Mouse (Mus musculus) CH12.LX (cell line): ENCODE results near the gene Rab25. TPM values are rescaled to one million over a fixed set of nuclear protein-coding genes. Genes with fewer than 3 reads are reported as not detected.

Experiments
- DNase-seq: peaks from one replicate; pipeline ENCODE4 v3.0.0-alpha.2; 2013; ENCODE audit errors: extremely low read depth
- H3K27ac ChIP-seq: 2 replicates; pipeline ENCODE4 v1.5.1; 2012; ENCODE audit warnings: low read depth, mild to moderate bottlenecking, control low read depth, moderate library complexity; ENCODE audit not compliant: insufficient read depth
- H3K27me3 ChIP-seq: replicated peaks from 2 replicates; pipeline ENCODE3; 2012; ENCODE audit warnings: inconsistent platforms
- H3K36me3 ChIP-seq, 2 experiments: replicated peaks in 1 of 2; 2 replicates each; pipeline versions ENCODE3 to v1.6.1; 2012; ENCODE audit warnings: inconsistent platforms in 1 of 2, low read length in 1 of 2, mild to moderate bottlenecking in 1 of 2, mixed read lengths in 1 of 2, moderate library complexity in 1 of 2; ENCODE audit not compliant: control insufficient read depth in 1 of 2, insufficient read depth in 1 of 2
- H3K4me1 ChIP-seq, 2 experiments: 2 replicates each; pipeline ENCODE4 v1.6.1; 2012; ENCODE audit warnings: inconsistent platforms in 1 of 2, moderate library complexity in 1 of 2; ENCODE audit not compliant: insufficient read depth in 2 of 2, control insufficient read depth in 1 of 2
- H3K4me2 ChIP-seq: 2 replicates; pipeline ENCODE4 v1.6.1; 2012; ENCODE audit warnings: low read depth, mild to moderate bottlenecking, control low read depth; ENCODE audit not compliant: poor library complexity, insufficient read depth, severe bottlenecking
- H3K4me3 ChIP-seq, 3 experiments: fragments of 150-350 bp in 1 of 3; sonication (generic) in 1 of 3; replicated peaks in 1 of 3; 2 replicates each; pipeline versions ENCODE3 to v1.5.1; 2011 to 2012; ENCODE audit warnings: low read depth in 2 of 3, low read length in 2 of 3, mild to moderate bottlenecking in 2 of 3, moderate library complexity in 2 of 3, control low read depth in 1 of 3, improper control_type of control experiment in 1 of 3, inconsistent platforms in 1 of 3, mixed read lengths in 1 of 3; ENCODE audit not compliant: poor library complexity in 1 of 3
- H3K79me2 ChIP-seq: replicated peaks from 2 replicates; pipeline ENCODE4 v1.6.1; 2012; ENCODE audit warnings: mild to moderate bottlenecking, moderate library complexity; ENCODE audit not compliant: control insufficient read depth, poor library complexity, insufficient read depth, severe bottlenecking; ENCODE audit errors: extremely low read depth
- H3K9ac ChIP-seq: 2 replicates; pipeline ENCODE4 v1.6.1; 2012; ENCODE audit warnings: low read depth, mild to moderate bottlenecking, control low read depth, moderate library complexity; ENCODE audit not compliant: insufficient read depth
- H3K9me3 ChIP-seq: replicated peaks from 2 replicates; pipeline ENCODE3; 2012; ENCODE audit warnings: low read length, inconsistent platforms, mixed read lengths
- CHD1 ChIP-seq: IDR thresholded peaks from 2 replicates; pipeline ENCODE4 v1.6.1; 2012; ENCODE audit warnings: low read depth, low read length, improper control_type of control experiment, inconsistent platforms
- CHD2 ChIP-seq: IDR thresholded peaks from 2 replicates; pipeline ENCODE4 v1.6.1; 2011; ENCODE audit warnings: low read length, improper control_type of control experiment
- CTCF ChIP-seq, 2 experiments: IDR thresholded peaks in 1 of 2; conservative IDR thresholded peaks in 1 of 2; 2 replicates each; pipeline ENCODE4 v1.5.1; 2011 to 2012; ENCODE audit warnings: low read depth in 2 of 2, low read length in 2 of 2, improper control_type of control experiment in 1 of 2, inconsistent platforms in 1 of 2, mild to moderate bottlenecking in 1 of 2, moderate library complexity in 1 of 2
- E2F4 ChIP-seq: IDR thresholded peaks from 2 replicates; pipeline ENCODE4 v1.6.1; 2011; ENCODE audit warnings: low read depth, low read length, improper control_type of control experiment; ENCODE audit not compliant: insufficient replicate concordance
- ELF1 ChIP-seq: IDR thresholded peaks from 2 replicates; pipeline ENCODE4 v1.6.1; 2014; ENCODE audit warnings: low read depth, mild to moderate bottlenecking, inconsistent platforms, low read length, improper control_type of control experiment
- EP300 ChIP-seq: IDR thresholded peaks from 2 replicates; pipeline ENCODE4 v1.6.1; 2011; ENCODE audit warnings: low read length, improper control_type of control experiment
- HCFC1 ChIP-seq: IDR thresholded peaks from 2 replicates; pipeline ENCODE4 v1.6.1; 2012; ENCODE audit warnings: low read depth, mild to moderate bottlenecking, inconsistent platforms, low read length, improper control_type of control experiment
- IRF4 ChIP-seq: IDR thresholded peaks from 2 replicates; pipeline ENCODE4 v1.6.1; 2014; ENCODE audit warnings: low read depth, mild to moderate bottlenecking, inconsistent platforms, low read length, improper control_type of control experiment
- JUN ChIP-seq: IDR thresholded peaks from 2 replicates; pipeline ENCODE4 v1.6.1; 2011; ENCODE audit warnings: low read depth, mild to moderate bottlenecking, low read length, improper control_type of control experiment, moderate library complexity; ENCODE audit not compliant: insufficient read depth
- JUND ChIP-seq: conservative IDR thresholded peaks from 2 replicates; pipeline ENCODE4 v1.6.1; 2011; ENCODE audit warnings: low read depth, low read length, improper control_type of control experiment
- KAT2A ChIP-seq: IDR thresholded peaks from 2 replicates; pipeline ENCODE4 v1.6.1; 2012; ENCODE audit warnings: low read length, improper control_type of control experiment, inconsistent platforms; ENCODE audit not compliant: insufficient replicate concordance
- MEF2A ChIP-seq: IDR thresholded peaks from 2 replicates; pipeline ENCODE4 v1.6.1; 2014; ENCODE audit warnings: low read depth, mild to moderate bottlenecking, inconsistent platforms, low read length, improper control_type of control experiment, borderline replicate concordance
- MXI1 ChIP-seq: IDR thresholded peaks from 2 replicates; pipeline ENCODE4 v1.6.1; 2011; ENCODE audit warnings: mild to moderate bottlenecking, low read depth, low read length, improper control_type of control experiment
- MYC ChIP-seq: IDR thresholded peaks from 2 replicates; pipeline ENCODE4 v1.6.1; 2011; ENCODE audit warnings: low read depth, mild to moderate bottlenecking, improper control_type of control experiment, low read length
- NELFE ChIP-seq: IDR thresholded peaks from 2 replicates; pipeline ENCODE4 v1.6.1; 2011; ENCODE audit warnings: low read depth, low read length, improper control_type of control experiment
- NRF1 ChIP-seq: IDR thresholded peaks from 2 replicates; pipeline ENCODE4 v1.6.1; 2014; ENCODE audit warnings: low read depth, mild to moderate bottlenecking, inconsistent platforms, low read length, improper control_type of control experiment, moderate library complexity
- PAX5 ChIP-seq: IDR thresholded peaks from 2 replicates; pipeline ENCODE4 v1.6.1; 2012; ENCODE audit warnings: low read length, inconsistent platforms, mixed read lengths
- POLR2A ChIP-seq: IDR thresholded peaks from 2 replicates; pipeline ENCODE4 v1.6.1; 2011; ENCODE audit warnings: low read depth, mild to moderate bottlenecking, improper control_type of control experiment, low read length
- RAD21 ChIP-seq: IDR thresholded peaks from 2 replicates; pipeline ENCODE4 v1.6.1; 2011; ENCODE audit warnings: low read depth, mild to moderate bottlenecking, low read length, improper control_type of control experiment, moderate library complexity
- RCOR1 ChIP-seq: conservative IDR thresholded peaks from 2 replicates; pipeline ENCODE4 v1.6.1; 2012; ENCODE audit warnings: low read depth, mild to moderate bottlenecking, inconsistent platforms, low read length, improper control_type of control experiment
- SIN3A ChIP-seq: IDR thresholded peaks from 2 replicates; pipeline ENCODE4 v1.6.1; 2012; ENCODE audit warnings: low read length, improper control_type of control experiment, inconsistent platforms
- TBP ChIP-seq: conservative IDR thresholded peaks from 2 replicates; pipeline ENCODE4 v1.6.1; 2011; ENCODE audit warnings: low read depth, low read length, improper control_type of control experiment
- TCF12 ChIP-seq: IDR thresholded peaks from 2 replicates; pipeline ENCODE4 v1.6.1; 2014; ENCODE audit warnings: low read depth, mild to moderate bottlenecking, inconsistent platforms, low read length, improper control_type of control experiment
- UBTF ChIP-seq: IDR thresholded peaks from 2 replicates; pipeline ENCODE4 v1.6.1; 2012; ENCODE audit warnings: low read depth, mild to moderate bottlenecking, inconsistent platforms, low read length, improper control_type of control experiment, moderate library complexity
- USF2 ChIP-seq: conservative IDR thresholded peaks from 2 replicates; pipeline ENCODE4 v1.6.1; 2011; ENCODE audit warnings: low read depth, low read length, improper control_type of control experiment
- ZC3H11A ChIP-seq: IDR thresholded peaks from 2 replicates; pipeline ENCODE4 v1.6.1; 2012; ENCODE audit warnings: low read depth, mild to moderate bottlenecking, inconsistent platforms, low read length, improper control_type of control experiment
- ZKSCAN1 ChIP-seq: IDR thresholded peaks from 2 replicates; pipeline ENCODE4 v1.6.1; 2012; ENCODE audit warnings: low read depth, inconsistent platforms, low read length, improper control_type of control experiment, borderline replicate concordance
- ZMIZ1 ChIP-seq: IDR thresholded peaks from 2 replicates; pipeline ENCODE4 v1.6.1; 2012; ENCODE audit warnings: low read depth, mild to moderate bottlenecking, inconsistent platforms, low read length, improper control_type of control experiment
- dilution Hi-C: fragments of 300-500 bp; cut with MboI; formaldehyde crosslinking; loops from 2 replicates; pipeline ENCODE4 v1.14.3; 2020; ENCODE audit warnings: low sequenced_read_pairs; ENCODE audit not compliant: extremely low pct_unique_long_range_greater_than_20kb, extremely low pct_ligation_motif_present
- in situ Hi-C: fragments of 300-500 bp; cut with MboI; formaldehyde crosslinking; loops from 3 replicates; pipeline ENCODE4 v1.14.3; 2019; ENCODE audit warnings: low sequenced_read_pairs, low pct_ligation_motif_present, low pct_unique_long_range_greater_than_20kb, mixed read lengths
- polyA plus RNA-seq: library from polyadenylated mRNA; unstranded; fragments of >175 nt; gene quantifications from 2 replicates; pipeline ENCODE4 v1.2.1, GENCODE M21; 2012; ENCODE audit warnings: low read depth; ENCODE audit not compliant: insufficient read length
- total RNA-seq, 2 experiments: library from RNA; depleted of rRNA; stranded (reverse); fragments of 300-350 nt in 1 of 2; fragments of >200 nt in 1 of 2; gene quantifications; 2 replicates each; pipeline ENCODE4 v1.2.3; 2012 to 2014

The Rab25 gene
- total and polyA plus RNA-seq, 3 experiments: 0.79 to 4.1 (median 1.8) TPM

GRCm38 (mm10) chr3:88518411-88518810 lies 29.7 kb downstream of the Rab25 start:
- no peaks in the 10 kb centered on the region for H3K9me3 ChIP-seq
- H3K9ac ChIP-seq: no peak overlapping the region
- peaks cover 0 to 6% of the 10 kb centered on the region in 2 experiments for H3K36me3 ChIP-seq
- H3K4me2 ChIP-seq: no peak overlapping the region
- TF ChIP-seq TBP (no peak), POLR2A (no peak), ZC3H11A (no peak), TCF12 (no peak), ZMIZ1 (no peak), NRF1 (no peak), SIN3A (no peak), EP300 (no peak), NELFE (no peak), MEF2A (no peak), JUND (no peak), ELF1 (no peak), HCFC1 (no peak), JUN (no peak), MYC (no peak), IRF4 (no peak), UBTF (no peak), PAX5 (no peak)
- TF ChIP-seq, all 38 proteins: peak for 0
- Histone ChIP-seq H3K79me2 (no peaks in the 10 kb centered on the region), H3K4me3 (no peak overlapping the region), H3K4me1 (peaks cover 28 to 59% of the 10 kb centered on the region in 2 experiments), H3K27ac (no peak overlapping the region), H3K27me3 (peaks cover 19% of the 10 kb centered on the region)
- in situ Hi-C loops (no loop called here), dilution Hi-C loops (no loop called here)
- DNase-seq: no peak

- peaks cover 19% of the 10 kb centered on the region for H3K27me3 ChIP-seq
- H3K9me3 ChIP-seq: no peaks in the 10 kb centered on the region
- in situ Hi-C loops (no loop called here), dilution Hi-C loops (no loop called here)
- H3K36me3 ChIP-seq: no peaks in the 10 kb centered on the region
- H3K4me1 ChIP-seq: peaks cover 36 to 65% of the 10 kb centered on the region in 2 experiments
- no peak overlapping the region for H3K4me3 ChIP-seq
- no peaks in the 10 kb centered on the region for H3K79me2 ChIP-seq
- DNase-seq: no peak
- H3K4me2 ChIP-seq: no peak overlapping the region
- no peak for TF ChIP-seq RCOR1
- TF ChIP-seq SIN3A: no peak
- TF ChIP-seq CHD1: no peak
- TF ChIP-seq KAT2A: no peak
- no peak for TF ChIP-seq USF2
- no peak for TF ChIP-seq NRF1
- no peak for TF ChIP-seq MEF2A
- TF ChIP-seq ZMIZ1: no peak
- TF ChIP-seq TCF12: no peak
- TF ChIP-seq TBP: no peak
- no peak for TF ChIP-seq E2F4
- TF ChIP-seq MXI1: no peak
- no peak for TF ChIP-seq RAD21
- TF ChIP-seq IRF4: no peak
- TF ChIP-seq HCFC1: no peak
- TF ChIP-seq ZKSCAN1: no peak
- TF ChIP-seq CTCF (conservative IDR thresholded peaks at IDR 0.05 in 1 of 2, IDR thresholded peaks at IDR 0.05 in 1 of 2; ENCODE audit: low read depth in 2 of 2, low read length in 2 of 2): no peak
- TF ChIP-seq CHD2: no peak
- no peak overlapping the region for H3K27ac ChIP-seq
- no peak overlapping the region for H3K9ac ChIP-seq
Measured at GRCm38 (mm10) chr3:88516407-88516806, 31.7 kb downstream of the Rab25 start.
